Mouse (Mus musculus): ENCODE measurements around the gene Lhx6. TPM values are rescaled to one million over a fixed set of nuclear protein-coding genes. Genes with fewer than 3 reads are reported as not detected.
"Not testable (repeated sequence)": the region's sequence is repeated elsewhere in the genome, so short reads cannot be mapped to it uniquely, and the experiment has no call there.

Gene Lhx6
- 5.3 and 5.4 TPM in 2 replicates for polyA plus RNA-seq (2014; fragmentation: Nextera tagmentation; extraction: Ambion mirVana)

DNA sequence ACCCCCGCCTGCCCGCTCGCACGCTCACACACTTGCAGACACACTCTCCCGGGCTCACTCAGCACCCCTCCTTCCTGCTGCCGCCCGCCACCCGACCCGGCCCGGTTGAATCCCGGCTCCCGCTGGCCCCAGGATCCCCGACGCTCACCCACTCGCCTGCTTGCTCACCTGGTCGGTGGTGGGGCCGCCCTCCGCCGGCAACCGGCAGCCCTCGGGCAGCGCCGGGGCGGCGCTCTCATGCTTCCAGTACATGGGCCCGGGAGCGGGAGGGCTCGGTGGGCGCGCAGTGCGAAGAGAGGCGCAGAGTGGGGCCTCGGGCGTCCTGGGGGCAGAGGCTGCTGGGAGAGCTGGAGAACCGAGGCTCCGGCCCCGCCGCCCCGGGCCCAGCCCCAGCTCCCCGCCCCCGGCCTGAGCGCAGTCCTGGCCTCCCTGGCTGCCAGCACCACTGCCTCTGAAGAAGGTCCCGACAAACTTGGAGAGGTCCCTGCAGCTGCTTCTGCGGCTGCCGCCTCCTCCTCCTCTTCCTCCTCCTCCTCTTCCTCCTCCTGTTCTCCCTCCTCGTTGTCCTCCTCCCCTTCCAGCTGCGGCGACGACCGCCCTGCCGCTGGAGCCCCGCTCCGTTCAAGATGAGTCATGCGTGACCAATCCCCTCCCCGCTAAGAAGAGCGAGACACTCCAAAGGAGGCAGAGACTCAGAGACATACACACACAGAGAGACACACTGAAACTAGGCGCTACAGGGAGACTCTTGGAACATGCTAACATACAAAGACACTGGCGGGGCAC is at the start of gene Lhx6:
Lhx6 (minus strand) TSS at position 453 of the 786 bp plus-strand sequence.
- Histone ChIP-seq H3K9me3 (ENCODE audit: control insufficient read depth, low read length) (no peaks in the 10 kb centered on the region), H3K36me3 (ENCODE audit: control insufficient read depth, insufficient read depth, low read length) (no peaks in the 10 kb centered on the region), H3K27ac (replicated peaks; ENCODE audit: low read depth, low read length) (peak within 1 kb of the TSS; percentile 83), H3K27me3 (replicated peaks; ENCODE audit: control insufficient read depth, insufficient read depth, low read length) (peaks cover 88% of the 10 kb centered on the region), H3K9ac (ENCODE audit: low read depth, low read length) (peak within 1 kb of the TSS; percentile 76), H3K4me1 (ENCODE audit: control insufficient read depth, insufficient read depth, low read length) (peaks cover 17% of the 10 kb centered on the region), H3K4me3 (ENCODE audit: low read depth, low read length) (peak within 1 kb of the TSS; percentile 56), H3K4me2 (ENCODE audit: low read depth, low read length) (peak within 1 kb of the TSS; percentile 77)
- WGBS = 2% methylated on average over 33 of the region's 58 CpGs
- DNase-seq (ENCODE audit: low spot score) (peak; percentile 58), ATAC-seq (ENCODE audit: low read depth) (peak; percentile 35)

DNA sequence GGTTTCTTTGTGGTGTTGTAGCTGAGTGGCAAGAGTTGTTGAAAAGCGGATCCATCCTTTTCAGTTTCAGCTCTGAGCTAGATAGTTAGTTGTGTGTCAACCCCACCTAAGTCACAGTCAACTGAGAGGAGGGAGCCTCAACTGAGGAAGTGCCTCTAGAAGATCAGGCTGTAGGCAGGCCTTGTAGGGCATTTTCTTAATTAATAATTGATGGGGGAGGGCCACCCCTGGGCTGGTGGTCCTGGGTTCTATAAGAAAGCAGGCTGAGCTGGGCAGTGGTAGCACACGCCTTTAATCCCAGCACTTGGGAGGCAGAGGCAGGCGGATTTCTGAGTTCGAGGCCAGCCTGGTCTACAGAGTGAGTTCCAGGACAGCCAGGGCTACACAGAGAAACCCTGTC is 47.2 kb upstream of the Lhx6 start:
- not testable (repeated sequence) for H3K4me1 ChIP-seq (ENCODE audit: control insufficient read depth, insufficient read depth, low read length); H3K27ac ChIP-seq (replicated peaks; ENCODE audit: low read depth, low read length); H3K4me3 ChIP-seq (ENCODE audit: low read depth, low read length); DNase-seq (ENCODE audit: low spot score); H3K9ac ChIP-seq (ENCODE audit: low read depth, low read length); H3K4me2 ChIP-seq (ENCODE audit: low read depth, low read length); ATAC-seq (ENCODE audit: low read depth); H3K27me3 ChIP-seq (replicated peaks; ENCODE audit: control insufficient read depth, insufficient read depth, low read length); H3K9me3 ChIP-seq (ENCODE audit: control insufficient read depth, low read length)
- peaks cover 20% of the 10 kb centered on the region for H3K36me3 ChIP-seq (ENCODE audit: control insufficient read depth, insufficient read depth, low read length)
- 96% methylated on average over 4 of the region's 4 CpGs for WGBS

DNA sequence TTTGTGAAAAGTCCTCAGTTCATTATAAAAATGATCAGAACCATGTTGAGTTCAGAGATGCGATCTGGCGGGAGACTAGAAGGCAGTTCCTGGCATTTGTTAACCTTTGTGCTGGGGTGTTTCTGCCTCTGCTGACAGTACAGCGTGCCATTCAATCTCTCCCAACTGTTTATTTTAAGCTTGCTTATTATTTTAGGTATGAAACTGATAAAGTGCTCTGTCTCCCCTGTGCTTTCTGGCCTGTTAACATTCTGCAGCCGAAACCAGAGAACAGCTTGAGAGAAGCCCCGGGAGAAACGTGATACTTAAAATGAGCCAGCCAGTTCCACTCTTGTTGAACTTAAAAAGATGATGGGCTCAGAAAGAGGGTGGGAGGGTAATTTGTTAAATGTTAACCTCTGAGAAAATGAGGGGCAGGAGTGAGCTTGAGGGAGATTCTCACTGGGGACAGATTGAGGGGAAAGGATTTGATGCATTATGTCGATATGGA is 43.7 kb upstream of the Lhx6 start:
- Histone ChIP-seq H3K4me3 (ENCODE audit: low read depth, low read length) (no peak overlapping the region), H3K27ac (replicated peaks; ENCODE audit: low read depth, low read length) (no peak overlapping the region), H3K36me3 (ENCODE audit: control insufficient read depth, insufficient read depth, low read length) (peaks cover 8% of the 10 kb centered on the region; the same call in 1 of the 2 replicates), H3K9ac (ENCODE audit: low read depth, low read length) (0 out of 2 replicates have a peak overlapping the region, but pooled peaks have one; percentile 30), H3K4me1 (ENCODE audit: control insufficient read depth, insufficient read depth, low read length) (0 out of 2 replicates have a peak, but pooled peaks cover 2% of the 10 kb centered on the region), H3K9me3 (ENCODE audit: control insufficient read depth, low read length) (no peaks in the 10 kb centered on the region), H3K27me3 (replicated peaks; ENCODE audit: control insufficient read depth, insufficient read depth, low read length) (no peaks in the 10 kb centered on the region), H3K4me2 (ENCODE audit: low read depth, low read length) (no peak overlapping the region)
- peak; percentile 70 for DNase-seq (ENCODE audit: low spot score)
- WGBS = 35% methylated on average over 7 of the region's 7 CpGs
- ATAC-seq (ENCODE audit: low read depth) = peak; percentile 18; the same call in 1 of the 2 replicates

DNA sequence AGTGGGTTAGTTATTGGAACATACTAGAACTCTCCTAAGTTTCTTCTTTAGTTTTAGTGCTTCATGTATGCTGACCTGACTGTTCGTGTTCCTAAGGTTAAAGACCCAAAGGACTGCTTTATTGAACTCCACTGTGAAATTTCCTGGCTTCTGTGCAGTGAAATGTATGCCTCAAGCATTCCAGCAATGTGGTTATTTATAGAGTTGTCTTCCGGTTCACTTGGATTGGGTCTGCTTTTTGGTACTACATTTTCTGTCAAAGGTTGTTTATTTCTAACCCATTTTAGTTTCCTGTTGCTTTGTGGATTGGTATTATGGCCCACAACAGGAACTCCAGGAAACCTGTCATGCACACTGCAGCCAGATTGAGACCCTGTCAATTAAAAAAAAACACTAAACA is 33.9 kb upstream of the Lhx6 start:
- ATAC-seq (ENCODE audit: low read depth) (no peak), DNase-seq (ENCODE audit: low spot score) (no peak)
- H3K4me1 ChIP-seq (ENCODE audit: control insufficient read depth, insufficient read depth, low read length) = peaks cover 7% of the 10 kb centered on the region; the same call in 1 of the 2 replicates
- H3K9me3 ChIP-seq (ENCODE audit: control insufficient read depth, low read length) = no peaks in the 10 kb centered on the region
- H3K9ac ChIP-seq (ENCODE audit: low read depth, low read length) = no peak overlapping the region
- no peak overlapping the region for H3K4me3 ChIP-seq (ENCODE audit: low read depth, low read length)
- 54% methylated on average over 2 of the region's 2 CpGs for WGBS
- H3K27ac ChIP-seq (replicated peaks; ENCODE audit: low read depth, low read length) = no peak overlapping the region
- H3K27me3 ChIP-seq (replicated peaks; ENCODE audit: control insufficient read depth, insufficient read depth, low read length) = no peaks in the 10 kb centered on the region
- H3K36me3 ChIP-seq (ENCODE audit: control insufficient read depth, insufficient read depth, low read length) = peaks cover 22% of the 10 kb centered on the region
- H3K4me2 ChIP-seq (ENCODE audit: low read depth, low read length) = no peak overlapping the region

DNA sequence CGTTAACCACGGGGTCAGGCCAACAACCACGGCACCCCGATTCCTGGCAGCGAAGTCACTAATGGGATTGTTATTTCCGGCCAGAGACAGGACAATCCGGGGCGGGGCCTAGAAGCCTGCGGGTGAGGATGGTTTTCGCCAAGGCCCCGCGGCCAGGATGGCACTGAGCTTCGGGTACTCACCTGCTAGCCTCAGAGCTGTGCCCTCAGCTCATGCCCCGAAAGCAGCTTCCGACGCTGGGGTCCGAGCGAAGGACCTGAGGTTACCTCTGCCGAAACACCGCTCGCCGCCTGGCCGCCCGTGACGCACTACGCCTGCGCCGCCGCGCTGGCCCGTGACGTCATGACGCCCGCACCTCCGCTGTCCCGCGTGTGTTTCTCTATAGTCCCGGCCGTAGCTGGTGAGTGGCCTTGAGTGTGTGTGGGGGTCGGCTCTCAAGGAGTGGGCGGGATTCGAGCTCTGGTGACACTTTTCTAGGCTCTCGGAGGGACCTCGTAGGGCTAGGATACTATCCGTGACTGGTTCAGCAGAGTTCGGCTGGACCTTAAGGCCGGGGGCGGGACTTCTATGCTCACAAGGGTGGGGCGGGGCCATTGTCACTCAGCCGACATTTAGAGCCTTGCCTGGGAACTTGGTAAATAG is 31.2 kb upstream of the Lhx6 start, which contains the start of the genes Mrrf and Rbm18:
Mrrf (plus strand) TSS at position 90 of the 642 bp plus-strand sequence.
Rbm18 (minus strand) TSS at position 474 of the 642 bp plus-strand sequence.
- no peaks in the 10 kb centered on the region for H3K9me3 ChIP-seq (ENCODE audit: control insufficient read depth, low read length)
- WGBS = under 1% methylated on average over 27 of the region's 50 CpGs
- peaks cover 28% of the 10 kb centered on the region for H3K36me3 ChIP-seq (ENCODE audit: control insufficient read depth, insufficient read depth, low read length)
- no peaks in the 10 kb centered on the region for H3K27me3 ChIP-seq (replicated peaks; ENCODE audit: control insufficient read depth, insufficient read depth, low read length)
- H3K9ac ChIP-seq (ENCODE audit: low read depth, low read length) = peak within 1 kb of the TSS; percentile 78
- peaks cover 7% of the 10 kb centered on the region; the same call in 1 of the 2 replicates for H3K4me1 ChIP-seq (ENCODE audit: control insufficient read depth, insufficient read depth, low read length)
- H3K4me3 ChIP-seq (ENCODE audit: low read depth, low read length) = peak within 1 kb of the TSS; percentile 61
- peak within 1 kb of the TSS; percentile 83 for H3K27ac ChIP-seq (replicated peaks; ENCODE audit: low read depth, low read length)
- peak within 1 kb of the TSS; percentile 62 for H3K4me2 ChIP-seq (ENCODE audit: low read depth, low read length)
- DNase-seq (ENCODE audit: low spot score) (peak; percentile 95), ATAC-seq (ENCODE audit: low read depth) (peak; percentile 97)

DNA sequence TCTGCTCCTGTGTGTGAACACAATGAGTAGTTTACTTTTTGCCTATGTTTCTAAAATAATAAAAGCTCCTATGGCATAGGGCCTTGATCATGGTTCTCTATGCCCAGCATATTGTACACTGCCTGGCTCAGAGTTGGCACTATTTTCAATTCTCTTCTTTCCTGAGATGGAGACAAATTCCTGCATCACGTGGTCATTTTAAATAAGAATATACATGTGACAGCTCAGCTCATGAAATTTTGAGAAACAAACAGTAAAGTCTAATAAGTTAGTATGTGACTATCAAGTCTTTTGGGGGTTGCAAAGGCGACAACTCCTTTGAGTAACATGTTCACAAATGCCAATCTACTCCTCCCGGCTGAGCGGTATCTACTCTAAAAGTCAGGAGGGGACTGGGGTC is 30.7 kb upstream of the Lhx6 start:
- peaks cover 7% of the 10 kb centered on the region; the same call in 1 of the 2 replicates for H3K4me1 ChIP-seq (ENCODE audit: control insufficient read depth, insufficient read depth, low read length)
- no peaks in the 10 kb centered on the region for H3K9me3 ChIP-seq (ENCODE audit: control insufficient read depth, low read length)
- ATAC-seq (ENCODE audit: low read depth) (no peak), DNase-seq (ENCODE audit: low spot score) (no peak)
- peak overlapping the region; percentile 83 for H3K27ac ChIP-seq (replicated peaks; ENCODE audit: low read depth, low read length)
- peak overlapping the region; percentile 78 for H3K9ac ChIP-seq (ENCODE audit: low read depth, low read length)
- H3K4me3 ChIP-seq (ENCODE audit: low read depth, low read length) = peak overlapping the region; percentile 61
- H3K4me2 ChIP-seq (ENCODE audit: low read depth, low read length) = peak overlapping the region; percentile 62
- H3K27me3 ChIP-seq (replicated peaks; ENCODE audit: control insufficient read depth, insufficient read depth, low read length) = no peaks in the 10 kb centered on the region
- under 1% methylated on average over 4 of the region's 4 CpGs for WGBS
- peaks cover 33% of the 10 kb centered on the region for H3K36me3 ChIP-seq (ENCODE audit: control insufficient read depth, insufficient read depth, low read length)

DNA sequence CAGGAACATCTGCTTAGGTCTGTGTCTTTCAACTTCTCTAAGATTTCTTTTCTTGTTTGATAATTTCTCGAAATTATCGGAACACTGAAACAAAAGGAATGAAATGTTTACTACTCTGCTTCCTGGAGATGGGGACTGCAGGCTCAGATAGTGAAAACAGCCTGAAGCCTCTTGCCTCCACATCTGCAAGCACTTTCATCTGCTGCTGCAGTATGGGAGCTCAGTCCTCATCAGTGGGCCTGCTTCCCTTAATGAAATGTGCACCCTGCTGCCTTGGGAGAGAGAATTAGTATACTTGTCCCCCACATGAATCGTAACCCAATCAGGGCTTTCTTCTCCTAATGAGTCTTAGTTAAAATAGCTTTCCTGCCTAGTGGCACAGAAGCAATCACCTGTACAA is 23.8 kb upstream of the Lhx6 start:
- no peaks in the 10 kb centered on the region for H3K4me1 ChIP-seq (ENCODE audit: control insufficient read depth, insufficient read depth, low read length)
- no peak overlapping the region for H3K4me2 ChIP-seq (ENCODE audit: low read depth, low read length)
- no peaks in the 10 kb centered on the region for H3K9me3 ChIP-seq (ENCODE audit: control insufficient read depth, low read length)
- DNase-seq (ENCODE audit: low spot score) = no peak
- H3K9ac ChIP-seq (ENCODE audit: low read depth, low read length) = no peak overlapping the region
- no peak overlapping the region for H3K4me3 ChIP-seq (ENCODE audit: low read depth, low read length)
- 68% methylated on average over 3 of the region's 3 CpGs for WGBS
- no peaks in the 10 kb centered on the region for H3K27me3 ChIP-seq (replicated peaks; ENCODE audit: control insufficient read depth, insufficient read depth, low read length)
- ATAC-seq (ENCODE audit: low read depth) = no peak
- peaks cover 86% of the 10 kb centered on the region for H3K36me3 ChIP-seq (ENCODE audit: control insufficient read depth, insufficient read depth, low read length)
- no peak overlapping the region for H3K27ac ChIP-seq (replicated peaks; ENCODE audit: low read depth, low read length)

DNA sequence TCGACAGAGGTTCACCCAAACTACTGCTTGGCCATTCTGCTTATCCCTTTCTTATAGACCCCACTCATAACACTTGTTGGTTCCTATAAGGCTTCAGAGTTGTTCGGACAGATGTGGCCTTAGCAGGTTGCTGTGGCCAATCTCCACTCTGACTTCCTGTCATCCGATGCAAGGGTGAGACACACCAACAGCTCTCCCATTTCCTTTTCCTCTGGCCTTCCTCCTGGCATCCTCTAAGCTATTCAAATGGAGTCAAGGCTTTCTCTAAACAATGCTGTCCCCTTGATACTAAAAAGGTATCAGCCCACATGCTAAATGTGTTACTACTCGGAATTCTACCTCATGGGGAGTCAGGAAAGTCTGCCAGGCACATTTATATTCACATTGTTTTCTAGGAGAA is 22.8 kb upstream of the Lhx6 start:
- Histone ChIP-seq H3K9me3 (ENCODE audit: control insufficient read depth, low read length) (no peaks in the 10 kb centered on the region), H3K9ac (ENCODE audit: low read depth, low read length) (no peak overlapping the region), H3K36me3 (ENCODE audit: control insufficient read depth, insufficient read depth, low read length) (peaks cover 83% of the 10 kb centered on the region), H3K4me3 (ENCODE audit: low read depth, low read length) (no peak overlapping the region), H3K4me1 (ENCODE audit: control insufficient read depth, insufficient read depth, low read length) (no peaks in the 10 kb centered on the region), H3K4me2 (ENCODE audit: low read depth, low read length) (no peak overlapping the region), H3K27ac (replicated peaks; ENCODE audit: low read depth, low read length) (no peak overlapping the region), H3K27me3 (replicated peaks; ENCODE audit: control insufficient read depth, insufficient read depth, low read length) (no peaks in the 10 kb centered on the region)
- DNase-seq (ENCODE audit: low spot score) (no peak), ATAC-seq (ENCODE audit: low read depth) (no peak)
- WGBS = 72% methylated on average over 4 of the region's 4 CpGs
